Mouse (Mus musculus): ENCODE data around the gene Kcnk1. TPM values are rescaled to one million over a fixed set of nuclear protein-coding genes. Genes with fewer than 3 reads are reported as not detected.

The Kcnk1 gene
- polyA plus RNA-seq, 1 experiment from 2014 or later, result 0.24 TPM

GRCm38 (mm10) chr8:125963807-125964211, 31.2 kb upstream of the Kcnk1 start:
- no peaks in the 10 kb centered on the region for H3K36me3 ChIP-seq (replicated peaks)
- WGBS (ENCODE audit: insufficient replicate concordance), result 7% methylated on average over 11 of the region's 11 CpGs
- H3K27me3 ChIP-seq, result peaks cover 22% of the 10 kb centered on the region
- no peak overlapping the region for H3K9ac ChIP-seq
- no peak overlapping the region for H3K27ac ChIP-seq (replicated peaks)
- no peak for ATAC-seq (ENCODE audit: insufficient read depth)
- no peaks in the 10 kb centered on the region for H3K9me3 ChIP-seq (replicated peaks)
- no peaks in the 10 kb centered on the region for H3K4me1 ChIP-seq (replicated peaks)
- no peak overlapping the region for H3K4me2 ChIP-seq
- no peak overlapping the region for H3K4me3 ChIP-seq (replicated peaks)

DNA sequence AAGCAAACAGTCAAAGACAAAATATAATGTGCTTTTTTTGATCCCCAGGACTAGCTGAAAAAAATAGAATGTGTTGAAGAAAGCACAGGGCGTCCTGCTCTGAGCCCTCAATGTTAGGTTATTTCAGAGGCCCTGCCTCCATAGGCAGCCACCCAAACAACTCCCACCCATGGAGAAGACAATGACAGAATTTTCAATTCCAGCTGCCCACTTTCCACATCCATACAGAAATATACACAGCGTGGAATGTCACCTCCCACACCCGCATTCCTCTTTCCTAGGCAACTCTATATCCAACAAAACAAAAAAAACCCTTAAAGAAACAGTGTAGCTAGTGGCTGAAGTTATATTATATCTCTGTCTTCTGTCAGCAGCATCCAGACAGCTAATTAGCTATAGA, 23.6 kb upstream of the Kcnk1 start:
- no peak overlapping the region for H3K27ac ChIP-seq (replicated peaks)
- no peaks in the 10 kb centered on the region for H3K27me3 ChIP-seq
- no peak overlapping the region for H3K4me2 ChIP-seq
- H3K9ac ChIP-seq, result no peak overlapping the region
- no peaks in the 10 kb centered on the region for H3K4me1 ChIP-seq (replicated peaks)
- no peaks in the 10 kb centered on the region for H3K9me3 ChIP-seq (replicated peaks)
- H3K36me3 ChIP-seq (replicated peaks), result no peaks in the 10 kb centered on the region
- H3K4me3 ChIP-seq (replicated peaks), result no peak overlapping the region
- ATAC-seq (ENCODE audit: insufficient read depth), result no peak
- WGBS (ENCODE audit: insufficient replicate concordance), result 54% methylated on average over 3 of the region's 3 CpGs

DNA sequence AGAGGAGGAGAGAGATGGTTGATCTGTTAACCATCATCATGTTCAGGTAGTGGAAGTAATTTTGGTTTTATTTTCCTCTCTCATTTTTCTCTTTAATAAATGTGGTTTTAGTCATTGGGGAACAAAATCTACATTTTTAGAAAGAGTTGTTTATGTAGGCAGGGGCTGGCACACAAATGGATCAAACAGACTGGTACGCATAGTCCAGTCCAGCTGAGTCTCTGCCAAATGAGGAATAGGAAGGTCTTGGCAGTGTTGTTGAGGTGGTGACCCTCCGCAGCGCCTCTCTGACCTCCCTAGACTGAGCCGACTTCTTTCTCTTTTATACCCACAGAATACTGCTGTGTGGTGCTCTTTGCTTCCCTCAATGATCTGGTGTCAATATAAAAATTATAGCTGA, 19.0 kb upstream of the Kcnk1 start:
- H3K9me3 ChIP-seq (replicated peaks), result no peaks in the 10 kb centered on the region
- WGBS (ENCODE audit: insufficient replicate concordance), result 59% methylated on average over 4 of the region's 4 CpGs
- no peak for ATAC-seq (ENCODE audit: insufficient read depth)
- no peak overlapping the region for H3K27ac ChIP-seq (replicated peaks)
- no peaks in the 10 kb centered on the region for H3K27me3 ChIP-seq
- no peak overlapping the region for H3K4me2 ChIP-seq
- no peak overlapping the region for H3K4me3 ChIP-seq (replicated peaks)
- H3K36me3 ChIP-seq (replicated peaks), result no peaks in the 10 kb centered on the region
- no peaks in the 10 kb centered on the region for H3K4me1 ChIP-seq (replicated peaks)
- H3K9ac ChIP-seq, result no peak overlapping the region

- 6% methylated on average over 6 of the region's 6 CpGs for WGBS (ENCODE audit: insufficient replicate concordance)
- H3K36me3 ChIP-seq (replicated peaks), result no peaks in the 10 kb centered on the region
- H3K27ac ChIP-seq (replicated peaks), result no peak overlapping the region
- H3K4me3 ChIP-seq (replicated peaks), result no peak overlapping the region
- no peaks in the 10 kb centered on the region for H3K9me3 ChIP-seq (replicated peaks)
- no peak overlapping the region for H3K9ac ChIP-seq
- H3K4me2 ChIP-seq, result no peak overlapping the region
- H3K4me1 ChIP-seq (replicated peaks), result no peaks in the 10 kb centered on the region
- H3K27me3 ChIP-seq, result no peaks in the 10 kb centered on the region
- no peak for ATAC-seq (ENCODE audit: insufficient read depth)
Observed at GRCm38 (mm10) chr8:125980826-125981225, 14.1 kb upstream of the Kcnk1 start.

- Histone ChIP-seq H3K4me3 (replicated peaks) (no peak overlapping the region), H3K27ac (replicated peaks) (no peak overlapping the region), H3K4me2 (no peak overlapping the region), H3K4me1 (replicated peaks) (no peaks in the 10 kb centered on the region), H3K36me3 (replicated peaks) (no peaks in the 10 kb centered on the region), H3K9me3 (replicated peaks) (no peaks in the 10 kb centered on the region), H3K9ac (no peak overlapping the region), H3K27me3 (no peaks in the 10 kb centered on the region)
- ATAC-seq (ENCODE audit: insufficient read depth), result no peak
- WGBS (ENCODE audit: insufficient replicate concordance), result 31% methylated on average over 3 of the region's 3 CpGs
Observed at GRCm38 (mm10) chr8:125983515-125983914, 11.5 kb upstream of the Kcnk1 start.

- 80% methylated on average over 4 of the region's 4 CpGs for WGBS (ENCODE audit: insufficient replicate concordance)
Observed at GRCm38 (mm10) chr8:125984140-125984539, 10.8 kb upstream of the Kcnk1 start.

GRCm38 (mm10) chr8:125985364-125985763, 9.6 kb upstream of the Kcnk1 start:
- Histone ChIP-seq H3K27me3 (no peaks in the 10 kb centered on the region), H3K36me3 (replicated peaks) (no peaks in the 10 kb centered on the region), H3K4me1 (replicated peaks) (no peaks in the 10 kb centered on the region), H3K4me3 (replicated peaks) (no peak overlapping the region), H3K4me2 (no peak overlapping the region), H3K9me3 (replicated peaks) (no peaks in the 10 kb centered on the region), H3K27ac (replicated peaks) (no peak overlapping the region), H3K9ac (no peak overlapping the region)
- ATAC-seq (ENCODE audit: insufficient read depth), result no peak
- WGBS (ENCODE audit: insufficient replicate concordance), result 75% methylated on average over 2 of the region's 2 CpGs

More at GRCm38 (mm10) chr8:125984140-125984539, 10.8 kb upstream of the Kcnk1 start:
- Histone ChIP-seq H3K27me3 (no peaks in the 10 kb centered on the region), H3K9me3 (replicated peaks) (no peaks in the 10 kb centered on the region), H3K9ac (no peak overlapping the region), H3K4me1 (replicated peaks) (no peaks in the 10 kb centered on the region), H3K4me3 (replicated peaks) (no peak overlapping the region), H3K4me2 (no peak overlapping the region), H3K27ac (replicated peaks) (no peak overlapping the region), H3K36me3 (replicated peaks) (no peaks in the 10 kb centered on the region)
- ATAC-seq (ENCODE audit: insufficient read depth), result no peak

GRCm38 (mm10) chr8:125986999-125987589, 7.9 kb upstream of the Kcnk1 start:
- H3K27ac ChIP-seq (replicated peaks), result no peak overlapping the region
- H3K4me1 ChIP-seq (replicated peaks), result no peaks in the 10 kb centered on the region
- WGBS (ENCODE audit: insufficient replicate concordance), result 55% methylated on average over 6 of the region's 6 CpGs
- no peaks in the 10 kb centered on the region for H3K9me3 ChIP-seq (replicated peaks)
- no peak for ATAC-seq (ENCODE audit: insufficient read depth)
- H3K4me2 ChIP-seq, result no peak overlapping the region
- H3K4me3 ChIP-seq (replicated peaks), result no peak overlapping the region
- H3K9ac ChIP-seq, result no peak overlapping the region
- H3K27me3 ChIP-seq, result peaks cover under 1% of the 10 kb centered on the region; the same call in 1 of the 2 replicates
- H3K36me3 ChIP-seq (replicated peaks), result no peaks in the 10 kb centered on the region

GRCm38 (mm10) chr8:125987996-125988395, 7.0 kb upstream of the Kcnk1 start:
- Histone ChIP-seq H3K9me3 (replicated peaks) (no peaks in the 10 kb centered on the region), H3K9ac (no peak overlapping the region), H3K4me2 (no peak overlapping the region), H3K27ac (replicated peaks) (no peak overlapping the region), H3K27me3 (peaks cover 10% of the 10 kb centered on the region), H3K4me1 (replicated peaks) (no peaks in the 10 kb centered on the region), H3K4me3 (replicated peaks) (no peak overlapping the region), H3K36me3 (replicated peaks) (no peaks in the 10 kb centered on the region)
- 8% methylated on average over 2 of the region's 2 CpGs for WGBS (ENCODE audit: insufficient replicate concordance)
- ATAC-seq (ENCODE audit: insufficient read depth), result no peak

GRCm38 (mm10) chr8:125993636-125994035, 1.3 kb upstream of the Kcnk1 start:
- Histone ChIP-seq H3K9ac (no peak overlapping the region), H3K4me1 (replicated peaks) (no peaks in the 10 kb centered on the region), H3K27ac (replicated peaks) (no peak overlapping the region), H3K27me3 (peaks cover 64% of the 10 kb centered on the region), H3K4me3 (replicated peaks) (no peak overlapping the region), H3K9me3 (replicated peaks) (no peaks in the 10 kb centered on the region), H3K4me2 (no peak overlapping the region), H3K36me3 (replicated peaks) (no peaks in the 10 kb centered on the region)
- no peak for ATAC-seq (ENCODE audit: insufficient read depth)
- WGBS (ENCODE audit: insufficient replicate concordance), result 62% methylated on average over 9 of the region's 9 CpGs

DNA sequence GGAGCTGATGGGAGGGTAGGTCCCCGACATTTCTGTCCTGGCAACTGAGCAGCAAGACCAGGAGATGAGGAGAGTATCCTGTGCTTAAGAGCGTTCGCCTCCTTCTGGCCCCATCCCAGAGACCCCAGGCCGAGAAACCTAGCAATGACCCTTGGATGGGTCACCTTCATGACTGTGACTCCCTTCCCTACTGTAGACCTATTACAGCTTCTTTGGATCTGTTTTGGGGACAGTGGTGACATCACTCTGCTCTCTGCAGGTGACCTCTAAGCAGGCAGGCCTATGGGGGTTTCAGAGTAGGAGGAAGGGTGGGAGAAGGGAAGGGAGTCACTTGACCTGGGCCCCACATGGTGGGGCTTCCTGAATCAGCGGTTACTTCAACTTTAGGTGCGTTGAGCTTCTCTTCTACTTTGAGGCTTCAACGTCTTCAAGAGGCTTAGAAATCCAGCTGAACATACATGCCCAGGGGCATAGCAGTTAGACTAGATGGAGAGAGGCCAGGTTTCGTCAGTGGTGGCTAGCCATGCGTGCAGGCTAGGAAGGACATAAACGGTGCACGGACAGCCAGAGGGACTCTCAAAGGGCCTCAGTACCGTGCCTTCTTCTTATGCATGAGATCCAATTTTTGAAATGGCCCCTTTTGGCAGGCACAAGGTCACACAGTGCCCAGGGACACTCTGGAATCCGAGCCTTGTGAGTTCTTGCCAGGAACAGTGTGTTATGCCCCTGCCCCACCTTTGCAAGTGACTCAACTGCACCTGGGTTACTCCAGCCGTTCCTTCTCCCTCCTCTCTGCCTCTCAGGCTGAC, 1.3 kb downstream of the Kcnk1 start:
- no peaks in the 10 kb centered on the region for H3K36me3 ChIP-seq (replicated peaks)
- no peaks in the 10 kb centered on the region for H3K4me1 ChIP-seq (replicated peaks)
- no peaks in the 10 kb centered on the region for H3K9me3 ChIP-seq (replicated peaks)
- ATAC-seq (ENCODE audit: insufficient read depth), result no peak
- H3K9ac ChIP-seq, result no peak overlapping the region
- H3K4me2 ChIP-seq, result no peak overlapping the region
- H3K27ac ChIP-seq (replicated peaks), result no peak overlapping the region
- peaks cover 65% of the 10 kb centered on the region for H3K27me3 ChIP-seq
- 14% methylated on average over 14 of the region's 14 CpGs for WGBS (ENCODE audit: insufficient replicate concordance)
- no peak overlapping the region for H3K4me3 ChIP-seq (replicated peaks)
